Mouse (Mus musculus) intestine, embryonic 14.5 days (tissue): Measurements from ENCODE around the gene Gas7. TPM values are rescaled to one million over a fixed set of nuclear protein-coding genes. Genes with fewer than 3 reads are reported as not detected.

Experiments
- ATAC-seq: fragments of 200-750 bp; cut with Nextera tagmentation; replicated peaks from 2 replicates; pipeline ENCODE4 v1.8.0; 2017; ENCODE audit warnings: low read depth, moderate number of reproducible peaks, moderate TSS enrichment, moderate library complexity; ENCODE audit not compliant: low FRiP score, low TSS enrichment
- DNase-seq: peaks from one replicate; pipeline ENCODE4 v3.0.0-alpha.2; 2018; ENCODE audit warnings: low spot score
- H3K27ac ChIP-seq: fragments of 300-500 bp; sonication (generic); 2 replicates; pipeline ENCODE4 v1.5.1; 2014; ENCODE audit warnings: low read depth, mild to moderate bottlenecking, control low read depth
- H3K27me3 ChIP-seq: fragments of 300-500 bp; sonication (generic); replicated peaks from 2 replicates; pipeline ENCODE4 v1.6.1; 2014; ENCODE audit warnings: low read length, control low read depth; ENCODE audit not compliant: control insufficient read depth, insufficient read depth
- H3K36me3 ChIP-seq: fragments of 300-500 bp; sonication (generic); 2 replicates; pipeline ENCODE4 v1.6.1; 2014; ENCODE audit warnings: low read length, control low read depth; ENCODE audit not compliant: control insufficient read depth, insufficient read depth
- H3K4me1 ChIP-seq: fragments of 300-500 bp; sonication (generic); replicated peaks from 2 replicates; pipeline ENCODE4 v1.6.1; 2014; ENCODE audit warnings: low read length, control low read depth, mixed read lengths; ENCODE audit not compliant: control insufficient read depth, insufficient read depth
- H3K4me2 ChIP-seq: fragments of 300-500 bp; sonication (generic); 2 replicates; pipeline ENCODE4 v1.6.1; 2014; ENCODE audit warnings: low read length
- H3K4me3 ChIP-seq: fragments of 300-500 bp; sonication (generic); 2 replicates; pipeline ENCODE4 v1.5.1; 2014; ENCODE audit warnings: low read depth, low read length, control low read depth, mixed read lengths
- H3K9ac ChIP-seq: fragments of 300-500 bp; sonication (generic); 2 replicates; pipeline ENCODE4 v1.6.1; 2014; ENCODE audit warnings: mild to moderate bottlenecking, low read length
- H3K9me3 ChIP-seq: fragments of 300-500 bp; sonication (generic); 2 replicates; pipeline ENCODE4 v1.6.1; 2016; ENCODE audit warnings: low read length, control low read depth; ENCODE audit not compliant: control insufficient read depth
- WGBS: fragments of 180-500 bp; shearing (Covaris S2); extraction: QIAGEN DNeasy Blood & Tissue Kit; methylation state at CpG from one replicate; pipeline ENCODE4 v1.1.7; 2014; 5-methylcytosine and 5-hydroxymethylcytosine counted together
- polyA plus RNA-seq: library from polyadenylated mRNA; unstranded; fragments of >200 nt; fragmentation: Nextera tagmentation; extraction: Ambion mirVana; gene quantifications from 2 replicates; pipeline ENCODE4 v1.2.1, GENCODE M21; 2014

Gas7 gene
- polyA plus RNA-seq, 1 experiment from 2014 or later, result 8.6 TPM

GRCm38 (mm10) chr11:67501468-67502244 is 46.4 kb downstream of the Gas7 start:
- Histone ChIP-seq H3K9ac (no peak overlapping the region), H3K36me3 (no peaks in the 10 kb centered on the region), H3K27me3 (no peaks in the 10 kb centered on the region), H3K4me3 (no peak overlapping the region), H3K27ac (no peak overlapping the region), H3K4me2 (no peak overlapping the region), H3K4me1 (no peaks in the 10 kb centered on the region), H3K9me3 (no peaks in the 10 kb centered on the region)
- ATAC-seq (no peak), DNase-seq (no peak)
- 80% methylated on average over 7 of the region's 7 CpGs for WGBS

GRCm38 (mm10) chr11:67509219-67509876 is 54.1 kb downstream of the Gas7 start:
- no peak for DNase-seq
- Histone ChIP-seq H3K9me3 (no peaks in the 10 kb centered on the region), H3K4me1 (no peaks in the 10 kb centered on the region), H3K9ac (no peak overlapping the region), H3K4me3 (no peak overlapping the region), H3K27me3 (no peaks in the 10 kb centered on the region), H3K36me3 (no peaks in the 10 kb centered on the region), H3K27ac (no peak overlapping the region), H3K4me2 (no peak overlapping the region)
- ATAC-seq, result no peak
- 78% methylated on average over 1 of the region's 1 CpGs for WGBS

GRCm38 (mm10) chr11:67510831-67511230 is 55.6 kb downstream of the Gas7 start:
- H3K36me3 ChIP-seq, result no peaks in the 10 kb centered on the region
- no peak overlapping the region for H3K27ac ChIP-seq
- no peak overlapping the region for H3K9ac ChIP-seq
- no peak overlapping the region for H3K4me3 ChIP-seq
- no peak overlapping the region for H3K4me2 ChIP-seq
- WGBS, result 87% methylated on average over 4 of the region's 4 CpGs
- ATAC-seq, result no peak
- H3K27me3 ChIP-seq, result no peaks in the 10 kb centered on the region
- no peaks in the 10 kb centered on the region for H3K9me3 ChIP-seq
- no peak for DNase-seq
- H3K4me1 ChIP-seq, result peaks cover 11% of the 10 kb centered on the region

- H3K36me3 ChIP-seq, result no peaks in the 10 kb centered on the region
- no peak overlapping the region for H3K9ac ChIP-seq
- WGBS, result 89% methylated on average over 4 of the region's 4 CpGs
- H3K4me2 ChIP-seq, result no peak overlapping the region
- H3K9me3 ChIP-seq, result 0 out of 2 replicates have a peak, but pooled peaks cover 3% of the 10 kb centered on the region
- no peaks in the 10 kb centered on the region for H3K27me3 ChIP-seq
- no peak overlapping the region for H3K4me3 ChIP-seq
- DNase-seq (no peak), ATAC-seq (no peak)
- peaks cover 17% of the 10 kb centered on the region for H3K4me1 ChIP-seq
- H3K27ac ChIP-seq, result no peak overlapping the region
Measured at GRCm38 (mm10) chr11:67513001-67513400, 57.8 kb downstream of the Gas7 start.

GRCm38 (mm10) chr11:67514401-67514800 is 59.2 kb downstream of the Gas7 start:
- no peak overlapping the region for H3K9ac ChIP-seq
- no peak overlapping the region for H3K27ac ChIP-seq
- no peak for ATAC-seq
- no peak overlapping the region for H3K4me3 ChIP-seq
- WGBS, result 83% methylated on average over 8 of the region's 8 CpGs
- DNase-seq, result no peak
- H3K4me2 ChIP-seq, result no peak overlapping the region
- H3K4me1 ChIP-seq, result peaks cover 17% of the 10 kb centered on the region
- H3K36me3 ChIP-seq, result no peaks in the 10 kb centered on the region
- H3K9me3 ChIP-seq, result 0 out of 2 replicates have a peak, but pooled peaks cover 3% of the 10 kb centered on the region
- no peaks in the 10 kb centered on the region for H3K27me3 ChIP-seq

- ATAC-seq, result peak; percentile 48; the same call in 1 of the 2 replicates
- 23% methylated on average over 5 of the region's 5 CpGs for WGBS
- DNase-seq, result no peak
Measured at GRCm38 (mm10) chr11:67515020-67515911, 60.0 kb downstream of the Gas7 start.

GRCm38 (mm10) chr11:67515912-67516305 is 60.7 kb downstream of the Gas7 start:
- Histone ChIP-seq H3K27ac (peak overlapping the region; percentile 60; the same call in 1 of the 2 replicates), H3K4me2 (no peak overlapping the region), H3K36me3 (no peaks in the 10 kb centered on the region), H3K4me3 (no peak overlapping the region), H3K9ac (no peak overlapping the region), H3K4me1 (peaks cover 17% of the 10 kb centered on the region), H3K9me3 (0 out of 2 replicates have a peak, but pooled peaks cover 3% of the 10 kb centered on the region), H3K27me3 (no peaks in the 10 kb centered on the region)
- DNase-seq, result no peak
- WGBS, result 57% methylated on average over 3 of the region's 3 CpGs
- no peak for ATAC-seq

More at GRCm38 (mm10) chr11:67515020-67515911, 60.0 kb downstream of the Gas7 start:
- H3K36me3 ChIP-seq, result no peaks in the 10 kb centered on the region
- peaks cover 17% of the 10 kb centered on the region for H3K4me1 ChIP-seq
- no peak overlapping the region for H3K4me3 ChIP-seq
- 0 out of 2 replicates have a peak, but pooled peaks cover 3% of the 10 kb centered on the region for H3K9me3 ChIP-seq
- H3K27me3 ChIP-seq, result no peaks in the 10 kb centered on the region
- H3K27ac ChIP-seq, result peak overlapping the region; percentile 60
- no peak overlapping the region for H3K9ac ChIP-seq
- H3K4me2 ChIP-seq, result no peak overlapping the region

GRCm38 (mm10) chr11:67517748-67518147 is 62.5 kb downstream of the Gas7 start:
- Histone ChIP-seq H3K27ac (no peak overlapping the region), H3K36me3 (no peaks in the 10 kb centered on the region), H3K4me2 (no peak overlapping the region), H3K4me1 (peaks cover 17% of the 10 kb centered on the region), H3K4me3 (no peak overlapping the region), H3K9me3 (0 out of 2 replicates have a peak, but pooled peaks cover 3% of the 10 kb centered on the region), H3K9ac (no peak overlapping the region), H3K27me3 (no peaks in the 10 kb centered on the region)
- 63% methylated on average over 2 of the region's 2 CpGs for WGBS
- DNase-seq (no peak), ATAC-seq (no peak)
